Mouse (Mus musculus) kidney, adult 2 months (tissue): ENCODE measurements around the gene Cfap97d1. TPM values are rescaled to one million over a fixed set of nuclear protein-coding genes. Genes with fewer than 3 reads are reported as not detected.
A peak's percentile ranks its signal among the peaks of the same experiment; 100 is the strongest.

Source experiments
- DNase-seq: peaks from one replicate; pipeline ENCODE4 v3.0.0; 2021
- H3K27ac ChIP-seq: fragments of 200-500 bp; 2 replicates; pipeline ENCODE4 v1.5.1; 2012; ENCODE audit warnings: low read depth, low read length, control low read depth, inconsistent platforms; ENCODE audit not compliant: insufficient read depth
- H3K27me3 ChIP-seq: fragments of 200-500 bp; replicated peaks from 2 replicates; pipeline ENCODE4 v1.6.1; 2012; ENCODE audit warnings: mild to moderate bottlenecking, moderate library complexity, low read length, inconsistent platforms; ENCODE audit not compliant: control insufficient read depth, insufficient read depth
- H3K36me3 ChIP-seq: fragments of 200-500 bp; 2 replicates; pipeline ENCODE4 v1.6.1; 2012; ENCODE audit warnings: mild to moderate bottlenecking, moderate library complexity, low read length, inconsistent platforms; ENCODE audit not compliant: control insufficient read depth, insufficient read depth
- H3K4me1 ChIP-seq: fragments of 200-500 bp; 2 replicates; pipeline ENCODE4 v1.6.1; 2011; ENCODE audit warnings: low read length; ENCODE audit not compliant: control insufficient read depth, insufficient read depth
- H3K4me3 ChIP-seq: fragments of 200-500 bp; 2 replicates; pipeline ENCODE4 v1.5.1; 2011; ENCODE audit warnings: mild to moderate bottlenecking, low read depth, low read length, control low read depth; ENCODE audit not compliant: insufficient read depth
- CTCF ChIP-seq: fragments of 200-500 bp; conservative IDR thresholded peaks from 2 replicates; pipeline ENCODE4 v1.5.1; 2011; ENCODE audit warnings: low read depth, mild to moderate bottlenecking, control low read depth, low read length, moderate library complexity, mixed read lengths; ENCODE audit not compliant: insufficient read depth, insufficient read length
- POLR2A ChIP-seq: fragments of 200-500 bp; IDR thresholded peaks from one replicate; pipeline ENCODE4 v1.6.1; 2011; ENCODE audit warnings: low read depth, low read length, control low read depth
- WGBS: fragments of 180-500 bp; shearing (Covaris S2); methylation state at CpG from one replicate; pipeline ENCODE4 v1.1.7; 2018; 5-methylcytosine and 5-hydroxymethylcytosine counted together
- polyA plus RNA-seq: library from polyadenylated mRNA; depleted of rRNA; stranded (reverse); fragments of >200 nt; gene quantifications from 2 replicates; pipeline ENCODE4 v1.2.3, GENCODE M21; 2012

The Cfap97d1 gene
- polyA plus RNA-seq, 1 experiment: not detected

GRCm38 (mm10) chr11:101992411-101992810 is 8.3 kb downstream of the Cfap97d1 start:
- H3K4me3 ChIP-seq: no peak overlapping the region
- no peaks in the 10 kb centered on the region for H3K36me3 ChIP-seq
- 96% methylated on average over 7 of the region's 7 CpGs for WGBS
- H3K27ac ChIP-seq: no peak overlapping the region
- H3K27me3 ChIP-seq: no peaks in the 10 kb centered on the region
- no peak for TF ChIP-seq CTCF
- TF ChIP-seq POLR2A: no peak
- no peak for DNase-seq
- H3K4me1 ChIP-seq: no peaks in the 10 kb centered on the region; the same call in 1 of the 2 replicates

GRCm38 (mm10) chr11:101994100-101994499 is 10.0 kb downstream of the Cfap97d1 start:
- Histone ChIP-seq H3K36me3 (no peaks in the 10 kb centered on the region), H3K4me1 (no peaks in the 10 kb centered on the region; the same call in 1 of the 2 replicates), H3K4me3 (no peak overlapping the region), H3K27me3 (no peaks in the 10 kb centered on the region), H3K27ac (peak overlapping the region; percentile 32; the same call in 1 of the 2 replicates)
- TF ChIP-seq CTCF (no peak), POLR2A (no peak)
- DNase-seq: peak; percentile 21
- WGBS: 61% methylated on average over 8 of the region's 8 CpGs

GRCm38 (mm10) chr11:101995938-101996337 is 11.9 kb downstream of the Cfap97d1 start:
- no peaks in the 10 kb centered on the region; the same call in 1 of the 2 replicates for H3K4me1 ChIP-seq
- H3K36me3 ChIP-seq: no peaks in the 10 kb centered on the region
- no peaks in the 10 kb centered on the region for H3K27me3 ChIP-seq
- 93% methylated on average over 7 of the region's 7 CpGs for WGBS
- no peak overlapping the region for H3K27ac ChIP-seq
- no peak overlapping the region for H3K4me3 ChIP-seq
- TF ChIP-seq CTCF (no peak), POLR2A (no peak)
- DNase-seq: no peak

- Histone ChIP-seq H3K27me3 (no peaks in the 10 kb centered on the region), H3K4me1 (no peaks in the 10 kb centered on the region; the same call in 1 of the 2 replicates), H3K27ac (peak overlapping the region; percentile 4; the same call in 1 of the 2 replicates), H3K4me3 (no peak overlapping the region), H3K36me3 (no peaks in the 10 kb centered on the region)
- peak; percentile 57 for DNase-seq
- 26% methylated on average over 5 of the region's 5 CpGs for WGBS
- TF ChIP-seq CTCF (no peak), POLR2A (no peak)
These were observed 14.2 kb downstream of the Cfap97d1 start for GRCm38 (mm10) chr11:101998258-101998657.

- Histone ChIP-seq H3K36me3 (no peaks in the 10 kb centered on the region), H3K27me3 (no peaks in the 10 kb centered on the region), H3K27ac (no peak overlapping the region), H3K4me3 (no peak overlapping the region), H3K4me1 (no peaks in the 10 kb centered on the region; the same call in 1 of the 2 replicates)
- no peak for TF ChIP-seq CTCF
- 76% methylated on average over 4 of the region's 4 CpGs for WGBS
- DNase-seq: no peak
These were observed 15.4 kb downstream of the Cfap97d1 start for GRCm38 (mm10) chr11:101999466-101999865.

- H3K27ac ChIP-seq: no peak overlapping the region
- H3K36me3 ChIP-seq: no peaks in the 10 kb centered on the region
- no peaks in the 10 kb centered on the region; the same call in 1 of the 2 replicates for H3K4me1 ChIP-seq
- no peak for DNase-seq
- 92% methylated on average over 8 of the region's 8 CpGs for WGBS
- H3K4me3 ChIP-seq: no peak overlapping the region
- no peaks in the 10 kb centered on the region for H3K27me3 ChIP-seq
- TF ChIP-seq CTCF (peak; percentile 35; the same call in 1 of the 2 replicates), POLR2A (no peak)
These were observed 20.2 kb downstream of the Cfap97d1 start for GRCm38 (mm10) chr11:102004251-102004650.

- Histone ChIP-seq H3K4me3 (no peak overlapping the region), H3K27ac (no peak overlapping the region), H3K36me3 (no peaks in the 10 kb centered on the region), H3K27me3 (no peaks in the 10 kb centered on the region), H3K4me1 (no peaks in the 10 kb centered on the region; the same call in 1 of the 2 replicates)
- 60% methylated on average over 9 of the region's 9 CpGs for WGBS
- peak; percentile 19 for DNase-seq
- no peak for TF ChIP-seq CTCF
These were observed 22.2 kb downstream of the Cfap97d1 start for GRCm38 (mm10) chr11:102006271-102006670.
